Mouse (Mus musculus): ENCODE measurements around the gene 1700030J22Rik. TPM values are rescaled to one million over a fixed set of nuclear protein-coding genes. Genes with fewer than 3 reads are reported as not detected.

The 1700030J22Rik gene
- total and polyA plus RNA-seq, 3 experiments = 0.21 to 0.46 (median 0.35) TPM

DNA sequence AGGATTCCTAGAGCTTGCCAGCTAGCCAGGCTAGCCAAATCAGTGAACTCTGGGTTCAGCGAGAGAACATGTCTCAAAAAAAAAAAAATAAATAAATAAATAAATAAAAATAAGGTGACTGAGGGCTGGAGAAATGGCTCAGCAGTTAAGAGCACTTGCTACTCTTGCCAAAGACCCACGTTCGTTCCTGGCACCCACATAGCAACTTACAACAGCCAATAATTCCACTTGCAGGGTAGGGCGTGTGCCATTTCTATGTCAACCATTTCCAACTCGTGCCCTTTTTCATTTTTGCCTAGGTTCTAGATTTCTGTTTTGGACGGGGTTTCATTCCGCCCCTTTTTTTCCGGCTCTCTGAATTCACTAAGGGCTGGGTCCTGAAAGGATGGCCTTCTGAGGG lies 707 bp downstream of the 1700030J22Rik start:
- in situ Hi-C loops (cut with MboI; ENCODE audit: low pct_ligation_motif_present, low pct_unique_long_range_greater_than_20kb, low sequenced_read_pairs) (no loop called here), dilution Hi-C loops (cut with MboI; ENCODE audit: extremely low pct_ligation_motif_present, extremely low pct_unique_long_range_greater_than_20kb, low sequenced_read_pairs) (no loop called here)
- peaks cover 2 to 17% of the 10 kb centered on the region in 2 experiments; a peak in 2 of 4 replicates for H3K4me1 ChIP-seq (ENCODE audit: control insufficient read depth in 1 of 2, insufficient read depth in 2 of 2)
- TF ChIP-seq JUND (conservative IDR thresholded peaks at IDR 0.05; ENCODE audit: low read depth, low read length) (no peak), USF2 (conservative IDR thresholded peaks at IDR 0.05; ENCODE audit: low read depth, low read length) (no peak), RAD21 (IDR thresholded peaks at IDR 0.05; ENCODE audit: low read depth, low read length) (no peak), MAZ (IDR thresholded peaks at IDR 0.05; ENCODE audit: low read depth, low read length) (no peak), NRF1 (IDR thresholded peaks at IDR 0.05; ENCODE audit: low read depth, low read length) (no peak), ETS1 (conservative IDR thresholded peaks at IDR 0.05; ENCODE audit: low read depth, low read length) (no peak), ZMIZ1 (IDR thresholded peaks at IDR 0.05; ENCODE audit: low read depth, low read length) (no peak), ZC3H11A (IDR thresholded peaks at IDR 0.05; ENCODE audit: low read depth, low read length) (no peak), IRF4 (IDR thresholded peaks at IDR 0.05; ENCODE audit: low read depth, low read length) (no peak), BHLHE40 (IDR thresholded peaks at IDR 0.05; ENCODE audit: low read depth, low read length) (no peak), POLR2A (IDR thresholded peaks at IDR 0.05; ENCODE audit: low read depth, low read length) (no peak), PAX5 (IDR thresholded peaks at IDR 0.05; ENCODE audit: low read length) (no peak), SMC3 (IDR thresholded peaks at IDR 0.05; ENCODE audit: low read depth, low read length) (no peak), E2F4 (IDR thresholded peaks at IDR 0.05; ENCODE audit: insufficient replicate concordance, low read depth, low read length) (no peak), SIN3A (IDR thresholded peaks at IDR 0.05; ENCODE audit: low read length) (no peak), CTCF (conservative IDR thresholded peaks at IDR 0.05 in 1 of 2, IDR thresholded peaks at IDR 0.05 in 1 of 2; ENCODE audit: low read depth in 2 of 2, low read length in 2 of 2) (no peak)
- H3K4me2 ChIP-seq (ENCODE audit: insufficient read depth, low read depth, poor library complexity, severe bottlenecking) = peak overlapping the region; percentile 77
- DNase-seq (ENCODE audit: extremely low read depth) = no peak
- H3K9me3 ChIP-seq (replicated peaks; ENCODE audit: low read length) = no peaks in the 10 kb centered on the region
- no peaks in the 10 kb centered on the region for H3K27me3 ChIP-seq (replicated peaks)
- H3K9ac ChIP-seq (ENCODE audit: insufficient read depth, low read depth) = no peak overlapping the region; the same call in 1 of the 2 replicates
- H3K27ac ChIP-seq (ENCODE audit: insufficient read depth, low read depth) = no peak overlapping the region
- no peaks in the 10 kb centered on the region for H3K79me2 ChIP-seq (replicated peaks; ENCODE audit: control insufficient read depth, extremely low read depth, insufficient read depth, poor library complexity, severe bottlenecking)
- H3K36me3 ChIP-seq (replicated peaks in 1 of 2; ENCODE audit: control insufficient read depth in 1 of 2, insufficient read depth in 1 of 2, low read length in 1 of 2) = peaks cover 0 to 14% of the 10 kb centered on the region in 2 experiments
- H3K4me3 ChIP-seq (replicated peaks in 1 of 3; ENCODE audit: low read depth in 2 of 3, low read length in 2 of 3, poor library complexity in 1 of 3) = peak overlapping the region; percentile 60 to 80 (median 63)

- in situ Hi-C loops (cut with MboI; ENCODE audit: low pct_ligation_motif_present, low pct_unique_long_range_greater_than_20kb, low sequenced_read_pairs) = no loop called here
- H3K27me3 ChIP-seq (replicated peaks) = no peaks in the 10 kb centered on the region
- no peak overlapping the region for H3K4me2 ChIP-seq (ENCODE audit: insufficient read depth, low read depth, poor library complexity, severe bottlenecking)
- no peak overlapping the region for H3K9ac ChIP-seq (ENCODE audit: insufficient read depth, low read depth)
- H3K27ac ChIP-seq (ENCODE audit: insufficient read depth, low read depth) = no peak overlapping the region
- no peaks in the 10 kb centered on the region for H3K36me3 ChIP-seq (replicated peaks in 1 of 2; ENCODE audit: control insufficient read depth in 1 of 2, insufficient read depth in 1 of 2, low read length in 1 of 2)
- peaks cover 2 to 17% of the 10 kb centered on the region in 2 experiments; a peak in 2 of 4 replicates for H3K4me1 ChIP-seq (ENCODE audit: control insufficient read depth in 1 of 2, insufficient read depth in 2 of 2)
- DNase-seq (ENCODE audit: extremely low read depth) = no peak
- no peaks in the 10 kb centered on the region for H3K9me3 ChIP-seq (replicated peaks; ENCODE audit: low read length)
- no peak overlapping the region for H3K4me3 ChIP-seq (replicated peaks in 1 of 3; ENCODE audit: low read depth in 2 of 3, low read length in 2 of 3, poor library complexity in 1 of 3)
- TF ChIP-seq UBTF (IDR thresholded peaks at IDR 0.05; ENCODE audit: low read depth, low read length) (no peak), MAFK (IDR thresholded peaks at IDR 0.05; ENCODE audit: insufficient replicate concordance, low read length) (no peak), SMC3 (IDR thresholded peaks at IDR 0.05; ENCODE audit: low read depth, low read length) (no peak), MYC (IDR thresholded peaks at IDR 0.05; ENCODE audit: low read depth, low read length) (no peak), ZNF384 (IDR thresholded peaks at IDR 0.05; ENCODE audit: low read depth, low read length) (no peak), EP300 (IDR thresholded peaks at IDR 0.05; ENCODE audit: low read length) (no peak), ETS1 (conservative IDR thresholded peaks at IDR 0.05; ENCODE audit: low read depth, low read length) (no peak), ZC3H11A (IDR thresholded peaks at IDR 0.05; ENCODE audit: low read depth, low read length) (no peak), BHLHE40 (IDR thresholded peaks at IDR 0.05; ENCODE audit: low read depth, low read length) (no peak), CTCF (conservative IDR thresholded peaks at IDR 0.05 in 1 of 2, IDR thresholded peaks at IDR 0.05 in 1 of 2; ENCODE audit: low read depth in 2 of 2, low read length in 2 of 2) (no peak), POLR2AphosphoS2 (IDR thresholded peaks at IDR 0.05; ENCODE audit: low read depth, low read length) (no peak), RCOR1 (conservative IDR thresholded peaks at IDR 0.05; ENCODE audit: low read depth, low read length) (no peak), MEF2A (IDR thresholded peaks at IDR 0.05; ENCODE audit: borderline replicate concordance, low read depth, low read length) (no peak), CHD1 (IDR thresholded peaks at IDR 0.05; ENCODE audit: low read depth, low read length) (no peak), HCFC1 (IDR thresholded peaks at IDR 0.05; ENCODE audit: low read depth, low read length) (no peak), POLR2A (IDR thresholded peaks at IDR 0.05; ENCODE audit: low read depth, low read length) (no peak)
- H3K79me2 ChIP-seq (replicated peaks; ENCODE audit: control insufficient read depth, extremely low read depth, insufficient read depth, poor library complexity, severe bottlenecking) = no peaks in the 10 kb centered on the region
- dilution Hi-C loops (cut with MboI; ENCODE audit: extremely low pct_ligation_motif_present, extremely low pct_unique_long_range_greater_than_20kb, low sequenced_read_pairs) = no loop called here
Measured at GRCm38 (mm10) chr8:116975606-116976005, 3.2 kb downstream of the 1700030J22Rik start.
